Mouse (Mus musculus) hindbrain, embryonic 10.5 days (tissue): ENCODE measurements around the gene Ankdd1a. TPM values are rescaled to one million over a fixed set of nuclear protein-coding genes. Genes with fewer than 3 reads are reported as not detected.

Experiments
- DNase-seq: peaks from one replicate; pipeline ENCODE4 v3.0.0-alpha.2; 2017; ENCODE audit warnings: low spot score
- H3K27ac ChIP-seq: fragments of 300-500 bp; sonication (generic); 2 replicates; pipeline ENCODE4 v1.5.1; 2016; ENCODE audit warnings: mild to moderate bottlenecking, moderate library complexity
- H3K27me3 ChIP-seq: fragments of 300-500 bp; sonication (generic); 2 replicates; pipeline ENCODE4 v1.6.1; 2016; ENCODE audit warnings: mild to moderate bottlenecking; ENCODE audit not compliant: poor library complexity, insufficient read depth, severe bottlenecking
- H3K36me3 ChIP-seq: fragments of 300-500 bp; sonication (generic); 2 replicates; pipeline ENCODE4 v1.6.1; 2016; ENCODE audit warnings: mild to moderate bottlenecking, moderate library complexity
- H3K4me1 ChIP-seq: fragments of 300-500 bp; sonication (generic); replicated peaks from 2 replicates; pipeline ENCODE4 v1.6.1; 2016; ENCODE audit warnings: mild to moderate bottlenecking
- H3K4me3 ChIP-seq: fragments of 300-500 bp; sonication (generic); 2 replicates; pipeline ENCODE4 v1.5.1; 2016; ENCODE audit warnings: mild to moderate bottlenecking, moderate library complexity
- H3K9me3 ChIP-seq: fragments of 300-500 bp; sonication (generic); 2 replicates; pipeline ENCODE4 v1.6.1; 2016; ENCODE audit warnings: mild to moderate bottlenecking, moderate library complexity
- WGBS: fragments of 180-500 bp; shearing (Covaris S2); methylation state at CpG from one replicate; pipeline ENCODE4 v1.1.7; 2016; 5-methylcytosine and 5-hydroxymethylcytosine counted together
- polyA plus RNA-seq: library from polyadenylated mRNA; unstranded; fragments of >200 nt; fragmentation: Nextera tagmentation; extraction: Ambion mirVana; gene quantifications from 2 replicates; pipeline ENCODE4 v1.2.1, GENCODE M21; 2016

Ankdd1a gene
- polyA plus RNA-seq, result 0.11 TPM in 1 of 2 replicates, not detected in the other

DNA sequence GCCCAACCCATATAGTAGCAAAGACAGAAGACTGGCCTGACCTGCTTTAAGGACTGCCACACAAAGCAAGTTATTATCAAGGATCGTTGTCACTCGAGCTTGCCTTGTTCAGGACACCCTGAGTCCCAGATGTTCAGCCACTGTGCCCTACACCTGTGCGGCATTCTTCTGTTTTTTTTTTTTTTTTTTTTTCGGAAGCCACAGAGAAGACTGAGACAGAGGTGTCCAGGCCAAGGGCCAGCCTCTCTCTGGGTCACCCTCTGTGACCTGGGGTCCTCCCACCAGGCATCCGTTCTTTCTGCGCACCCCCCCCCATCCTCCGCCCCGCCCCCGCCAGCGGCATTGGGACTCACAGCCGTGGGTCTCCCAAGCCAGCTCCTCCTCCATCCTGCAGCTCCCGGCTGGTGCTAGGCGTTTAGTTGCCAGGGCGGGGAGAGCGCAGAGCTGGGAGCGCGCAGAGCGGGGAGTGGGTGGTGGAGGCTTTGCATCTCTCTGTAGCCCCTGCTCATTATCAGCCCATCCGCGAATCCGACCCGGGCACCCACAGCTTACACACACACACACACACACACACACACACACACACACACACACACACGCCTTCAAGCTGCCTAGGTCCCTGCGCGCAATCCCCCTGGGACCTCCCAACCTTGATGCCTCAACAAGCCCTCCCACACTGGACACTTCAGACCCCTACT is at the start of gene Ankdd1a:
Gene Ankdd1a, minus strand, starts transcription at position 387 of the 698 bp plus-strand sequence.
- peak within 1 kb of the TSS; percentile 59 for H3K27ac ChIP-seq
- 8% methylated on average over 24 of the region's 25 CpGs for WGBS
- H3K4me3 ChIP-seq, result peak within 1 kb of the TSS; percentile 47
- peak; percentile 52 for DNase-seq
- no peaks in the 10 kb centered on the region for H3K36me3 ChIP-seq
- H3K4me1 ChIP-seq, result peaks cover 38% of the 10 kb centered on the region
- H3K9me3 ChIP-seq, result no peaks in the 10 kb centered on the region
- H3K27me3 ChIP-seq, result peaks cover 22% of the 10 kb centered on the region

- H3K9me3 ChIP-seq, result no peaks in the 10 kb centered on the region
- no peak overlapping the region for H3K4me3 ChIP-seq
- H3K36me3 ChIP-seq, result peaks cover 68% of the 10 kb centered on the region
- H3K4me1 ChIP-seq, result peaks cover 2% of the 10 kb centered on the region
- WGBS, result 90% methylated on average over 6 of the region's 6 CpGs
- DNase-seq, result no peak
- H3K27ac ChIP-seq, result no peak overlapping the region
- no peaks in the 10 kb centered on the region for H3K27me3 ChIP-seq
Observed at GRCm38 (mm10) chr9:65569491-65569971, 49.5 kb upstream of the Ankdd1a start.

DNA sequence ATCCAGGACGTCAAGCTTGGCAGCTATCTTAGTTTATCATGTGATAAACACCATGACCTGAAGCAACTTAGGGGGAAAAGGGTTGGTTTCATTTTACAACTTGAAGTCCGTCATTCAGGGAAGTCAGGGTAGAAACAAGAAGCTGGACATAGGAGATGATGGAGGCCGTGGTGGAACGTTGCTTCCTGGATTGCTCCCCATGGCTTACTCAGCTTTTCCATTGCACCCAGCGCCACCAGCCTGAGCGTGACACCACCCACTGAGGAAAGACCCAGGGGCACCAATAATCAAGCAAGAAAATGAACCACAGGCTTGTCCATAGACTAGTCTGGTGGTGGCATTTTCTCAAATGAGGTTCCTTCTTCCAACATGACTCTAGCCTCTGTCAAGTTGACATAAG is 48.8 kb upstream of the Ankdd1a start:
- Histone ChIP-seq H3K4me1 (no peaks in the 10 kb centered on the region), H3K36me3 (peaks cover 72% of the 10 kb centered on the region)

DNA sequence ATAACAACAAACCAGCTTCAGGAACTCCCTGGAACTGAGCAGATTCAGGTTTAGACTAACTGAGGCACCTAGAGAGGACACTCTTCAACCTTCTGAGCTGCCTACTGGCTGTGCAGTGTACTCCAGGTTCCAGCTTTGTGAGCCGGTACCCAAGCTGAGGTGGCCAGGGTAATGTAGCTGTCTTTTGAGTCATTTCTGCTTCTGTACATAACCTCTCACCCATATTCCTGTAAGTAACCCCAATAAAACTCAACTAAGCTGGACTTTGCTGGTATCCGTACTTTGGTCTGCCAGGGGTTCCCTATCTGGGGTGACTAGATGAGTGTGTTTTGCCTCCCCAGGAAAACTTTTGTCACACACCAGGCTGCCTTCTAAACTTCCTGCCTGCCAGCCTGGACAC is 44.7 kb upstream of the Ankdd1a start:
- Histone ChIP-seq H3K9me3 (no peaks in the 10 kb centered on the region), H3K36me3 (peaks cover 69% of the 10 kb centered on the region), H3K4me1 (peaks cover 23% of the 10 kb centered on the region), H3K27me3 (no peaks in the 10 kb centered on the region), H3K4me3 (no peak overlapping the region), H3K27ac (no peak overlapping the region)
- WGBS, result 100% methylated on average over 2 of the region's 2 CpGs
- DNase-seq, result no peak

More for the DNA sequence above, 48.8 kb upstream of the Ankdd1a start:
- Histone ChIP-seq H3K27me3 (no peaks in the 10 kb centered on the region), H3K9me3 (no peaks in the 10 kb centered on the region), H3K27ac (no peak overlapping the region), H3K4me3 (no peak overlapping the region)
- WGBS, result 92% methylated on average over 6 of the region's 6 CpGs
- DNase-seq, result no peak

DNA sequence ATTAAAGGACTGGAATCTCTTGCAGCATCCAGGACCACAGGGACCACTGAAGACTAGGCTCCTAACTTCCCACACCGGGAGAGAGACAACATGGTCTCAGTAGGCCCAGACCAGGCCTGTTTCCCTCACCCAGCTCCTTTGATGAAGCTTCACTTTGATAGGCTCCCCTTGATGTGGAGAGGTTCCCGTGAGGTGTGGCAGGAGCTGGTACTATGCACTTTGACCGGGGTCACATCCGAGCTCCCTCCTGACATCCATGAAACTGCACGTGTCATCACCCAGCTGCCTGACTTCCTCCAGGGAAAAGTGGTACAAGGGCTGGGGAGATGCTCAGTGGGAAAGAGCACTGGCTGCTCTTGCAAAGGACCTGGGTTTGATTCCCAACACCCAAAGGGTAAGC is 43.1 kb upstream of the Ankdd1a start:
- Histone ChIP-seq H3K4me1 (peaks cover 33% of the 10 kb centered on the region), H3K4me3 (no peak overlapping the region), H3K27ac (peak overlapping the region; percentile 90), H3K9me3 (no peaks in the 10 kb centered on the region), H3K36me3 (peaks cover 75% of the 10 kb centered on the region), H3K27me3 (no peaks in the 10 kb centered on the region)
- 92% methylated on average over 5 of the region's 5 CpGs for WGBS
- no peak for DNase-seq

GRCm38 (mm10) chr9:65562081-65562506 is 42.1 kb upstream of the Ankdd1a start:
- WGBS, result 21% methylated on average over 4 of the region's 4 CpGs
- H3K9me3 ChIP-seq, result no peaks in the 10 kb centered on the region
- H3K27ac ChIP-seq, result peak overlapping the region; percentile 90
- peak; percentile 66 for DNase-seq
- no peaks in the 10 kb centered on the region for H3K27me3 ChIP-seq
- H3K36me3 ChIP-seq, result peaks cover 78% of the 10 kb centered on the region
- peaks cover 33% of the 10 kb centered on the region for H3K4me1 ChIP-seq
- 0 out of 2 replicates have a peak overlapping the region, but pooled peaks have one; percentile 2 for H3K4me3 ChIP-seq

DNA sequence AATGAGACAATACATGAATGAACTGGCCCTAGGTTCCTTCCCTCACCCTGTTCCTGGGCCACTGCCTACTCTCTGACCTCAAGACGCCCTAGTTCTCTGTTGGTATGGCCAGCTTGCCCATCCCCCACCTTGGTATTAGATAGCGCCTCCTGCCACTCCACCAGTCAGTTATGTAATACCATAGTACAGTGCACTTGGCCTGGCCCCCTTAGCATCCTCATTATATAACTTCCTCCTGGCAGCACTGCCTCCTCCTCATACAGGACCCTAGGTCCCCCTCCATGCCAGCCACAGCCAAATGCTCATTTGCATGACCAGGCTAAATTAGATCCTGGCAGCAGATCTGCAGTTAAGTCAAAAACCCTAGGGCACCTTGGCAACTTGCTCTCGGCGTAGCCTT is 41.0 kb upstream of the Ankdd1a start:
- Histone ChIP-seq H3K4me3 (no peak overlapping the region), H3K36me3 (peaks cover 83% of the 10 kb centered on the region), H3K9me3 (no peaks in the 10 kb centered on the region)

GRCm38 (mm10) chr9:65558806-65559205 is 38.8 kb upstream of the Ankdd1a start:
- H3K27ac ChIP-seq, result no peak overlapping the region
- H3K27me3 ChIP-seq, result no peaks in the 10 kb centered on the region
- 91% methylated on average over 6 of the region's 6 CpGs for WGBS
- H3K4me3 ChIP-seq, result no peak overlapping the region
- peaks cover 78% of the 10 kb centered on the region for H3K36me3 ChIP-seq
- H3K4me1 ChIP-seq, result peaks cover 50% of the 10 kb centered on the region
- H3K9me3 ChIP-seq, result no peaks in the 10 kb centered on the region
- DNase-seq, result no peak

More for the DNA sequence above, 41.0 kb upstream of the Ankdd1a start:
- H3K27me3 ChIP-seq, result no peaks in the 10 kb centered on the region
- no peak for DNase-seq
- H3K27ac ChIP-seq, result peak overlapping the region; percentile 90
- H3K4me1 ChIP-seq, result peaks cover 33% of the 10 kb centered on the region
- WGBS, result 85% methylated on average over 4 of the region's 4 CpGs

- no peak for DNase-seq
- Histone ChIP-seq H3K27me3 (no peaks in the 10 kb centered on the region), H3K36me3 (peaks cover 60% of the 10 kb centered on the region), H3K27ac (no peak overlapping the region), H3K4me3 (no peak overlapping the region), H3K9me3 (no peaks in the 10 kb centered on the region), H3K4me1 (peaks cover 39% of the 10 kb centered on the region)
- WGBS, result 97% methylated on average over 5 of the region's 5 CpGs
Observed at GRCm38 (mm10) chr9:65556979-65557378, 37.0 kb upstream of the Ankdd1a start.

DNA sequence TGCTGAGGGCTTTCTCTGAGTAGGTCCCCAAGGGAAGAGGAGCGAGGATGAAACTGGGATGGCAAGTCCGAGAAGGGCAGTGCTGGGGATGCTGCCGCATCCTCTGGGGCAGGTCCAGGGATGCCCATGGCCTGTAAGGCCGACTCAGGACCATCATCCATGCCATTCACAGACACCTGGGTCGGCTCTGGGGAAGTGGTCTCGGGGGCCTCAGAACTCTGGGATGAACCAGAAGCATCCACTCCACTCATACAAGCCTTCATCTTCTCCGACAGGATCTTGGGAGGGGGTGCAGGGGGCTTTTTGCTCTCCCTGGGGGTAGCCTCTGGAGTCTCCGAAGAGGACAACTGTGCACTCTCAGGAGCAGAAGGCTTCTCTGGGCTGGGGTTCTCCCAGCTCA is 36.4 kb upstream of the Ankdd1a start:
- WGBS, result 94% methylated on average over 8 of the region's 8 CpGs
- Histone ChIP-seq H3K36me3 (peaks cover 55% of the 10 kb centered on the region), H3K4me3 (no peak overlapping the region), H3K9me3 (no peaks in the 10 kb centered on the region), H3K27ac (no peak overlapping the region), H3K27me3 (no peaks in the 10 kb centered on the region), H3K4me1 (peaks cover 36% of the 10 kb centered on the region)
- DNase-seq, result no peak

GRCm38 (mm10) chr9:65555621-65556020 is 35.6 kb upstream of the Ankdd1a start:
- Histone ChIP-seq H3K36me3 (peaks cover 54% of the 10 kb centered on the region), H3K27me3 (no peaks in the 10 kb centered on the region), H3K4me1 (peaks cover 38% of the 10 kb centered on the region), H3K27ac (peak overlapping the region; percentile 81; the same call in 1 of the 2 replicates), H3K4me3 (no peak overlapping the region), H3K9me3 (no peaks in the 10 kb centered on the region)
- DNase-seq, result no peak
- WGBS, result 93% methylated on average over 4 of the region's 4 CpGs

- Histone ChIP-seq H3K4me3 (no peak overlapping the region), H3K4me1 (peaks cover 44% of the 10 kb centered on the region), H3K36me3 (peaks cover 51% of the 10 kb centered on the region), H3K27me3 (no peaks in the 10 kb centered on the region), H3K27ac (peak overlapping the region; percentile 81), H3K9me3 (no peaks in the 10 kb centered on the region)
- peak; percentile 32 for DNase-seq
- 10% methylated on average over 5 of the region's 5 CpGs for WGBS
Observed at GRCm38 (mm10) chr9:65555001-65555405, 35.0 kb upstream of the Ankdd1a start.

DNA sequence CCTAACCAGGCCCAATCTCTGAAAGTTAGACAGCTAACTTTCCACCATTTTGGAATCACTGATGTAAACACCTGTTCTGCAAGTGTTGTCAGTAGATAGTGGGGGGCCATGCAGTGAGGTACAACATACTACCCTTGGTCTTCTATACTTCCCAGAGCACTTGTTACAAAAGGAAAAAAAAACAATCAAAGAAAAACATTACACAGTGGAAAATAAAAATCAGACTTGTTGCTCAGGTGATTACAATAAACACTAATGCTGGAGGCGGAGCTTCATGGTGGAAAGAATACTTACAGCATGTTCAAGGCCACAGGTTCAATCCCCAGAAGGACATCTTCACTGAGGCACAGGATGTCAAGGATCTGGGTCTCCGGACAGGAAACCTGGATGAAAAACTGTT is 32.7 kb upstream of the Ankdd1a start:
- 93% methylated on average over 2 of the region's 2 CpGs for WGBS
- H3K4me3 ChIP-seq, result no peak overlapping the region
- H3K36me3 ChIP-seq, result peaks cover 30% of the 10 kb centered on the region
- no peaks in the 10 kb centered on the region for H3K27me3 ChIP-seq
- H3K4me1 ChIP-seq, result peaks cover 55% of the 10 kb centered on the region
- no peaks in the 10 kb centered on the region for H3K9me3 ChIP-seq
- no peak overlapping the region for H3K27ac ChIP-seq
- no peak for DNase-seq
